Mouse (Mus musculus): ENCODE data around the gene Pde4b. TPM values are rescaled to one million over a fixed set of nuclear protein-coding genes. Genes with fewer than 3 reads are reported as not detected.

Gene Pde4b
- total RNA-seq, 2 experiments from 2014 or later, result 60.0 to 67.1 TPM

GRCm38 (mm10) chr4:102569101-102569583 lies 481.8 kb downstream of the Pde4b start:
- DNase-seq (ENCODE audit: low spot score in 2 of 2), result no peak

GRCm38 (mm10) chr4:102569950-102570765 lies 482.8 kb downstream of the Pde4b start:
- peak in 1 of 2 experiments; percentile 47 for DNase-seq (ENCODE audit: low spot score in 2 of 2)

- DNase-seq (ENCODE audit: low spot score in 2 of 2), result no peak
Observed at GRCm38 (mm10) chr4:102570766-102571411, 483.5 kb downstream of the Pde4b start.

DNA sequence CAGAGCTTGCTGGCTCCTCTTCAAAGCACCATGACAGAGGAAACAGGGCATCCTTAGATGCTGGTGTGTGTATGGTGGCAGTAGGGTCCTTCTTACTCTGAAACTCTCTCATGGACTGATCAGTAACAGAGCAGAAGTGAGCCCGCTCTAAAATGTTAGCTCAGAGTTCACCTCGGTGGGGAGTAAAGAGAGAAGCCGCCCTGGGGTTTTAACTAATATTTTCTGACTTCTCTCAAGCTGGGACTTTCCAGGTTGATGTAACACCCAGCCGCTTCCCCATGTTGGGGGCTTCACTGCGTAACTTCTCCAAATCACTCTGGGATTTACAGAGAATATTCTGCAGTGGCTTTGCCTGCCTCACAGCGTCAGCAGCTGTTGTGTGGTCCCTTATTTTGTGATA lies 484.7 kb downstream of the Pde4b start:
- no peak for DNase-seq (ENCODE audit: low spot score in 2 of 2)

GRCm38 (mm10) chr4:102572591-102572990 lies 485.2 kb downstream of the Pde4b start:
- DNase-seq (ENCODE audit: low spot score in 2 of 2), result no peak

DNA sequence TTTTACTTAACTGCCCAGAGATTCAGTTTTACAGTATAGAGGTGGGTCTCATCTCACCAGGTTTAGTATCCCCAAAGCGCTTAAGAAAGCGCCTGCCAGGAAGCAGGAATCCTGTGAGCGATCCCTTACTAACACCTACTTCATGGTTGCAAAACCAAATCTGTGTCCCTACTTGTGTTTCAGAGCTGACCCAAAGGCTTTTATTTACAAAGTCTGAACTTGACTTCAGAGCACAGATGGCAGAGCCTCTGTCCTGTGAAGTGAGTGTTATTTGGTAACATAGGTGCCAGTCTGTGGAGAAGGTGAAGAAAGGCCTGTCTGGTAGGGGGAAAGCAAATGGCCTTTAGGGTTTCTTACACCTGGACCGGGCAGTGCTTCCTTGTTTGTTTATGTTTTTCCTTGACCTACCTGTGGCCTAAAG lies 486.0 kb downstream of the Pde4b start:
- no peak for DNase-seq (ENCODE audit: low spot score in 2 of 2)

GRCm38 (mm10) chr4:102574226-102574625 lies 486.9 kb downstream of the Pde4b start:
- no peak for DNase-seq (ENCODE audit: low spot score in 2 of 2)

DNA sequence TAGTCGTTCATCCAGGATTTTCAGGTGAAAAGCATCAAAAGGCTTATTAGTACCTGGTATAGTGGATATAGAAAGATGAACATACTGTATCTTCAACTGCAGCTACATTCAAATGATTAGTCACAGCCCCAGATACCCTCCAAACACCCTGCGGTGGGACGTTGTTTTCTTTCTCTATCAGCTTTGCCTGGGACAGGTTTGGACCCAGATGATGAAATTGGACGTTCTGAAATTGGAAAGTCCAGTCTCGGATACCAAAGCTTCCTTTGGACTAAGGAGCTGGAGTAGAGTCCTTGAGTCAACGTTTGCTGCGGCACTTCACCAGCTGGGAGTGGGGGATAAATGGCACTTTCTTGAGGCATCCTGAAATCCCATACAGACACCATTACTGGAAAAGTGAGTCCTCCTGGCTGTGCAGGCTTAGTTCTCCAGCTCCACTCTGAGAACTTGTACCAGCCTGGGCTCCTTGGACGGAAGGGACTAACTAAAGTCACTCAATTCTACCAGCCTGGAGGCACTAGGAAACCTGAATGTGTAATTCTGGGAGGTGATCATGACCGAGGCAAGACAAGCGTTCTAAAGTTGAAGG lies 487.4 kb downstream of the Pde4b start:
- DNase-seq (ENCODE audit: low spot score in 2 of 2), result no peak

GRCm38 (mm10) chr4:102576109-102576508 lies 488.8 kb downstream of the Pde4b start:
- no peak for DNase-seq (ENCODE audit: low spot score in 2 of 2)

- DNase-seq (ENCODE audit: low spot score in 2 of 2), result no peak
Observed at GRCm38 (mm10) chr4:102577636-102578035, 490.3 kb downstream of the Pde4b start.

- DNase-seq (ENCODE audit: low spot score in 2 of 2), result no peak
Observed at GRCm38 (mm10) chr4:102579051-102579450, 491.7 kb downstream of the Pde4b start.

DNA sequence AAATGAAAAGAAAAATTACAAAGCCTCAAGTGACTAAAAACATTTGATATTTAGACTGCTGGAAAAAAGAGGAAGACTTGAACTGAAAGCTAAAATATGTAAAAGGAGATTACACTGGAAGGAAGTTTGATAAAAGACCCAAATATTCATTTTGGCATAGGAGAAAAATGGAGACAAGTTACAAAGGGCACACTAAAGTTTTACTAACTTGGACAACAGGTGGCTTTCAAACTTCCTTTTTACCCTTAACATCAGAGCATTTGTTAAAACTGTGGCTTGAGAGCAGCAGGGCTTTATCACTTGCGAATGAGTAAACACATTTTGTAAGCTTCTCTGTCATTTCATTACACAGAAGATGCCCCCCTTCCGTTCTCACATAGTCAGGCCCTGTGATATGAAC lies 492.4 kb downstream of the Pde4b start:
- DNase-seq (ENCODE audit: low spot score in 2 of 2), result no peak

DNA sequence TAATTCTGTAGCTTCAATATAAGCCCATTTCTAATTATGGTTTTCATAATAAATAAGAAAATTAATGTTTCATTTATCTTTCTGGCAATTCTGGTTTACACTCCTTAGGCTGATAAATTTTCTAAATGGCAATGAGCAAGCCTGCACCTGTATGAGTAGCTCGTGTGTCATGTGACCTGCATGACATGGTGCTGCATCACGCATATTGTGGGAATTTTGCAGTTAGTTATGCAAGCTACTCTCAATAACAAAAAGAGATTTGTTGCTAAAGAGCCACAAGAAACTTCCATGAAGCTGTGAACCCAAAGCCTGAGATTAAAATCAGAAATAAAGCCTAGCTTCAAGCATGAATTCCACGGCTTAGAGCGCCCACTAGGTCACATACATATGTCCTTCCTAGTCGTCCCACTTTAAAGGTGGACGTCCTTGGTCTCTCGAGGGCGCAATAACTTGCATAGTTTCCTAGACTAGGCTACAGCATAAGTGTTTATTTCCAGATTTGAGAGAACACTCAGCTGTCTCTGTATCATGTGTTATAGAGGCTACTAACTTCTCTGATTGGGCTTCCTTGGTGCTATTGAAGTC lies 494.9 kb downstream of the Pde4b start:
- no peak for DNase-seq (ENCODE audit: low spot score in 2 of 2)

DNA sequence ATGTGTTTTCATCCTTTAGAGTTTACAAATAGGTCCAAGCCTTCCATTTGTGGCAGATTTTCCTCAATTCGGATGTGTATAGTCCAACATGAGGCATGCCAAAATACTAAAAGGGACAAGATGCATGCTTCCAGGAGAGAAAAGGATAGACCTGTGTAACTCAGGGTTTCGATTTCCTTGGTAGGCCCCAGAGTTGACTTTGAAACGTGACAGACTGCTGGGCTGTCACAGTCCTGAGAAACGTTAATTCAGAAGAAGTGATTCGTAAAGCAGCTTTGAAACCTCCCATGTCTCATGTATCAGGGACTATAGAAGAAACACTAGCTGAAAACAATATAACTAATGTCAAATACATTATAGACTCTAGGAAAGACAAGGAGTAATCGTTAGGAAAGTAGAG lies 495.6 kb downstream of the Pde4b start:
- DNase-seq (ENCODE audit: low spot score in 2 of 2), result no peak

DNA sequence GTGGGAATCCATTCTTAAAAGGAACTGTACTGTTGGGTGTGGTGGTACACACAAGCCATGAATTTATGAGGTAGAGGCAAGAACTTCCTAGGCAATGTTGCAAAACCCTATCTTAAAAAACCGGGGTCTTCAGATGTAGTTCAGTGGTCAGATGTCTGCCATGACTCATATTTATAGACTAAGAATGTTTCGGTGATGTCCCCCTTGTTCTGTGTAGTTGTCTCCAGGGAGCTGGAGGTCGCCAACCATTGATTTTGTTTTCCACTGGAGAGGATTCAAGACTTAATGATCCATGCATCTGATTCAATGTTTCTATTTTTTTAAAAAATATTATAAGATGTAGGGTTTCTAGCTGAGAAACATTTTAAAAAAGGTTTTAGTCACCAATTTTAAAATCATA lies 496.1 kb downstream of the Pde4b start:
- no peak for DNase-seq (ENCODE audit: low spot score in 2 of 2)

GRCm38 (mm10) chr4:102584601-102585265 lies 497.4 kb downstream of the Pde4b start:
- DNase-seq (ENCODE audit: low spot score in 2 of 2), result no peak

DNA sequence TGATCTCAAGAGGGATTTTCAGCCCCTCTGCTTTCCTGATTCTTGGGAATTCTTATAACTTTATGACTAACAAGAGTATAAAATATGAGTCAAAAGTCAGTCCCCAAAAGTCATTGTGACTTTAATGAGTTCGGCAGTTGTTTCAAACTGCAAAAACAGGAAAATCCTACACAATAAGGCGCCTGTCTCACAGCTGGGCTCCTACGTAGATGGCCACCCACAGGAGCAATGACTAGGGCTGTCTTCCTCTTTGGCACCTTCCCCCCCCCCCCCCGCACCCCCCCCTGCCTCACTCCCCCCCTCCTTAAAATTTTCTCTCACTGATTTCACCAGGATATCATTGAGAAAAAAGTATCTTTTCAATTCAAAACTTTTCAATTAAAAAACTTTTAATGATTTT lies 498.2 kb downstream of the Pde4b start:
- DNase-seq (ENCODE audit: low spot score in 2 of 2), result no peak

GRCm38 (mm10) chr4:102586787-102587186 lies 499.4 kb downstream of the Pde4b start:
- no peak for DNase-seq (ENCODE audit: low spot score in 2 of 2)

GRCm38 (mm10) chr4:102588668-102589455 lies 501.5 kb downstream of the Pde4b start:
- DNase-seq (ENCODE audit: low spot score in 2 of 2), result peak; percentile 36 to 53

- peak; percentile 53 to 59 for DNase-seq (ENCODE audit: low spot score in 2 of 2)
Observed at GRCm38 (mm10) chr4:102589537-102590031, 502.2 kb downstream of the Pde4b start.

Data from layer of hippocampus, postnatal 10 days (tissue).